Mouse (Mus musculus) ovary, adult 18-20 months (tissue): Measurements from ENCODE around the gene Bmp7.
A peak's percentile ranks its signal among the peaks of the same experiment; 100 is the strongest.

Experiments
- DNase-seq: peaks from one replicate; pipeline ENCODE4 v3.0.0; 2022; ENCODE audit warnings: low spot score, mixed read lengths

The Bmp7 gene

GRCm38 (mm10) chr2:172909463-172909862 is 30.7 kb downstream of the Bmp7 start:
- no peak for DNase-seq

- no peak for DNase-seq
Observed at GRCm38 (mm10) chr2:172906146-172906545, 34.0 kb downstream of the Bmp7 start.

GRCm38 (mm10) chr2:172905057-172905456 is 35.1 kb downstream of the Bmp7 start:
- no peak for DNase-seq

- no peak for DNase-seq
Observed at GRCm38 (mm10) chr2:172904614-172905013, 35.5 kb downstream of the Bmp7 start.

- no peak for DNase-seq
Observed at GRCm38 (mm10) chr2:172903523-172903922, 36.6 kb downstream of the Bmp7 start.

- no peak for DNase-seq
Observed at GRCm38 (mm10) chr2:172900954-172901701, 39.0 kb downstream of the Bmp7 start.

- DNase-seq, result no peak
Observed at GRCm38 (mm10) chr2:172889756-172890443, 50.2 kb downstream of the Bmp7 start.

GRCm38 (mm10) chr2:172889222-172889621 is 50.9 kb downstream of the Bmp7 start:
- DNase-seq, result no peak

- DNase-seq, result no peak
Observed at GRCm38 (mm10) chr2:172888147-172888546, 52.0 kb downstream of the Bmp7 start.

GRCm38 (mm10) chr2:172885861-172886260 is 54.3 kb downstream of the Bmp7 start:
- no peak for DNase-seq

- DNase-seq, result no peak
Observed at GRCm38 (mm10) chr2:172884584-172884983, 55.5 kb downstream of the Bmp7 start.

GRCm38 (mm10) chr2:172875201-172875600 is 64.9 kb downstream of the Bmp7 start:
- no peak for DNase-seq

GRCm38 (mm10) chr2:172866356-172866755 is 73.8 kb downstream of the Bmp7 start:
- DNase-seq, result no peak

GRCm38 (mm10) chr2:172865165-172865564 is 75.0 kb downstream of the Bmp7 start:
- no peak for DNase-seq

- no peak for DNase-seq
Observed at GRCm38 (mm10) chr2:172864566-172864965, 75.6 kb downstream of the Bmp7 start.

GRCm38 (mm10) chr2:172863469-172863856 is 76.7 kb downstream of the Bmp7 start:
- DNase-seq, result no peak

GRCm38 (mm10) chr2:172862850-172863468 is 77.2 kb downstream of the Bmp7 start:
- DNase-seq, result peak; percentile 73

- DNase-seq, result no peak
Observed at GRCm38 (mm10) chr2:172862424-172862823, 77.7 kb downstream of the Bmp7 start.

- no peak for DNase-seq
Observed at GRCm38 (mm10) chr2:172861590-172861989, 78.5 kb downstream of the Bmp7 start.

GRCm38 (mm10) chr2:172860593-172860992 is 79.5 kb downstream of the Bmp7 start:
- no peak for DNase-seq

GRCm38 (mm10) chr2:172860104-172860503 is 80.0 kb downstream of the Bmp7 start:
- DNase-seq, result peak; percentile 73

GRCm38 (mm10) chr2:172857048-172857447 is 83.1 kb downstream of the Bmp7 start:
- DNase-seq, result no peak

- DNase-seq, result no peak
Observed at GRCm38 (mm10) chr2:172856549-172856948, 83.6 kb downstream of the Bmp7 start.
